Mouse (Mus musculus): ENCODE results near the gene Tspan11.

The Tspan11 gene

DNA sequence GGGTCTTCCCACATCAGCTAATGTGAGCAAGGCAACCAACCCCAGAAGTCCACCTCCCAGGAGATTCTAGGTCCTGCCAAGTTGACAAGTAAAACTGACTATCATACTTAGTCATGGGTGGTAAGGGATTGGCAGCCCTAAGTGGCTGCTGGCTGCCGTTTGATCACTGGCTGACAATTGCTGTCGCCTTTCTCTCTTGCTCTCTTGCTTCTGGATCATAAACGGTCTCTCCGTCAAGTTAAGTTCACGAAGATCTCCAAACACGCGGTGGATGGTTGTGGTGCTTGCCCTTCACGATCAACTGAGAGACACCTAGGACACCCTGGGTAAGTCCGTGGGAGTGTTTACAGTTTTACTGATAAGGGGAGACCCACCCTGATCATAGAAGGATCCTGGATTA lies 11.0 kb upstream of the Tspan11 start:
- no peak for DNase-seq (ENCODE audit: extremely low read depth, low read depth, low spot score)

DNA sequence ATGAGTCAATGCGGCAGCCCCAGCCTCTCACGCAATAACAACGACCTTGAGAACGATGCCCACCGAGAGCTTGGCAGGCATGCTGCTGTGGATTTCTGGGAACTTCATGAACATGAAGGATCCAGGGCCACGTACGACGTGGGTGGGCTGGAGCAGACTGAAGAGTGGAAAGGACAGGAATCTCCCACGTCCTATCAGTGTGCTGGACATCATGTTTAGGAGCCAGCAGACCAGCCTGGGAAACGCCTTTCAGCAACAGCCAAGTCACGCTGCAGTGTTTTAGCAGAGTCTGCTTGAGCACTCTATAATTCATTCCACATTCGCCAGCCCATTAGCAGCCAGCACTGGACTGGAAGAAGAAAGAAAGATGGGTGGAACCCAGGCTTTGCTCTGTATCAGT lies 10.4 kb upstream of the Tspan11 start:
- no peak for DNase-seq (ENCODE audit: extremely low read depth, low read depth, low spot score)

DNA sequence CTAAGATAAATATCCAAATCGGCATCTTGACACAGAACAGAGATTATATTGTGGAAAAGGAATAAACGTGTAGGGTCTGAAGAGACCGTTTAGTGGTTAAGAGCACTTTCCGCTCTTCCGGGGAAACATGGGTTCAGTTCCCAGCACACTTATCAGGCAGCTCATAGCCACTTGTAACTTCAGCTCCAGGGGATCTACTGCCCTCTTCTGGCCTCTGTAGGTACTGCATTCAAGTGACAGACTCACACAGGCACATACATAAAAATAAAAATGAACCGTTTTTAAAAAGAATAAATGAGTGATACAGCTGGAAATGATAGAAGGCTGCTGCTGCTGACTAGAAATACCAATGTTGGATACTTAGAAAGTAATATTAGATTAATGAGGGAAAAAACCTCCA lies 7.9 kb upstream of the Tspan11 start:
- DNase-seq (ENCODE audit: extremely low read depth, low read depth, low spot score): no peak

DNA sequence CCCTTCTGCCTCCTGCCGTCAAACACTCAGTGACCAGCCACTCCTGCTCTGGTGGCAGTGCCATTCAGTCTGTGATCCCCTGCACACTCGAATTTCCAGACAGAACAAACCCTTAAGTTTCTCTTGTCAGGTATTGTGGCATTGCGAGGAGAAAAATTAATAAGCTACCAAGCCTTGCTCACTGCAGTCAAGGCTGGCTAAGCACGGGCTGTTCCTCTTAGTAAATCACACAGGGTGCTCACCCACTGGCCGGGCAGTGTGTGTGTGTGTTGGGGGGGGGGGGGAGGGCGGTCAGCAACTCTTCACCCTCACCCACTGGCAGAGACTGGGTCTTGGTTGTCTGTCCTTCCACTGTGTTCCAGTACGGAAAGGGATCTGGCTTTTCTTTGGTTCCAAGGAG lies 473 bp upstream of the Tspan11 start:
- DNase-seq (ENCODE audit: extremely low read depth, low read depth, low spot score): no peak

DNA sequence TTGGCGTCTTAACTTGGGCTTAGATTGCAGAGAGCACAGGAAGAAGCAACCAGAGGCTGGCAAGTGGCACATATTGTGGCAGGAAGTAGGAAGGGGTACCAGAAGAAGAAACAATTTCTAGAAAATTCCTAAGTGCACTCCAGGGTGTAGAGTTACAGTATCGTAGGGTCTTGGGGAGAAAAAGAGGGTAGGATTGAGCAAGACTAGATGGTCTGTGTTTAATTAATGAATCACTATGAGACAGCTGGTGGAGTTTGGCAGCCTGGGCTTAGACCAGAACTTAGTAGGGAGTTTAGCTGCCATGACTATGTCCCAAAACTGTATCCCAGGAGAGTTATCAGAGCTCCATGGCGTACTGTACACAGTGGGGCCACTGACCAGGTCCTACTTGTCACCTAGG lies 1.2 kb downstream of the Tspan11 start:
- DNase-seq (ENCODE audit: extremely low read depth, low read depth, low spot score): no peak

DNA sequence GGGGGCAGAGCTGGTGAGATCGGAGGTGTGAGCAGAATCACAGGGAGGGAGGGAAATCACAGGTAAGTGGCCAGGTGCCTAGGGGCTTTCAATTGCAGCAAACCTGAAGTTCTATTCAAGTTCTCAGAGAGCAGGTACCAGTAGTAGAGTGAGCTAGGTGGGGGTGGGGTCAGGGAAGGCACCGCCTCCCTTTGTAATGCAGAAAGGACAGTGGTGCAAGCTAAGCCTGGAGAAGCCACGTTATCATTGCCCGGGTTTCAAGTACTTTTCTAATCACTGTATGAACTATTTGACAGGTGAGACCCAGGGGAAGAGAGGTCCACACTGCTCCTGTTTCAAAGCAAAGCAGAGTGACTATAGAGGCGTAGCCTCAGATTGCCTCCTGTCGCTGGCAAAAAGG lies 6.2 kb downstream of the Tspan11 start:
- DNase-seq (ENCODE audit: extremely low read depth, low read depth, low spot score): no peak

DNA sequence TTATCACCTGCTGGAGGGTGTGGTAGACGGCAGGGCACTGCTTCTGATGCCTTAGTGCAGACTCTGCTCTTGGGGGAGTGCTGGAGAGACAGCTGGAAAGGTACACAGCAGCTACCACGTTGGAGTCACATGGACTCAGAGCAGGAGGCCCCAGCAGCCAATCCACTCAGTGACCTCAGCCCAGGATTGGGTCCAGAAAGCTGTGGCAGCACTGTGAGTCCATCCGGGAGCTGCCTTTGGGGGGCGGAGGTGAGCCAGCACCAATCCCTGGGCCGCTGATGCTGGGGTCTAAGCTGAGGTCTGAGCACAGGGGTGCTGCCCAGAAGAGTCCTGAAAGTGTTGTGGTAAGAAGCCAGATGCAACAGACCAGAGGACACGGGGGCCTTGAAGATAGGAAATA lies 7.6 kb downstream of the Tspan11 start:
- DNase-seq (ENCODE audit: extremely low read depth, low read depth, low spot score): no peak

DNA sequence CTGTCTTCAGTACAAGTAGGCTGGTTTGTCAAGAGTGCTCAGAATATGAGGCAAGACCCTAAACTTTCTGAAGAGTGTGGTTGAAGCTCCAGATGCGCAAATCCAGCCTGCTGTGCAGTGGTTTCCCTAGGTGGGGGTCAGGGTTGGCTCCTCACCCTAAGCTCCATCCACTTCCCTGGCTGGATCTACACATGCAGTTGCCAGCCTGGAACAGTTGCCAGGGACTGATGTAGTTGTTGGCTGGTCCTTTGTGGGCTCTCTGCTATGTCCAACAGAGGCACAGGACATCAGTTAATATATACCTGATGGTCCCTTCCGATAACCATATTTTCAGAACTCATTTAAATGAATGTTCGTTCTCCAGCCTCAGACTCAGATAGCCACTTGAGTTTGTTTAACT lies 9.0 kb downstream of the Tspan11 start:
- no peak for DNase-seq (ENCODE audit: extremely low read depth, low read depth, low spot score)

DNA sequence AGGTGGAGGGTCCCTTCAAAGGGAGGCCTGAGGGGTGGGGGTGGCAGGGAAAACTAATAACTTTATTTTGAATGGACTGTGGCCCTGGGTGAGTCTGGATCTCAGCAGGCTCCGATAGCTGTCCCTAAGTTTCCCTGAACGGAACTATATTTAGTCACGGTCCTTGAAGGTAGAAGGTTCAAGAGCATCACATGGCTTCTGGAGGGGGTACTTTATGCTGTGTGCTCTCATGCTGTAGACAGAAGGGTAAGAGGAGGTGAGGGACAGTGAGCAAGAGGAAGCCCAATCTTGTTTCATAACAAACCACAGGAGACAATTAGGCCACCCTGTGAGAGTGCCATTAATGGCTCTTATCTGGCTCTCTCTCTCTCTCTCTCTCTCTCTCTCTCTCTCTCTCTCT lies 10.0 kb downstream of the Tspan11 start:
- DNase-seq (ENCODE audit: extremely low read depth, low read depth, low spot score): no peak

DNA sequence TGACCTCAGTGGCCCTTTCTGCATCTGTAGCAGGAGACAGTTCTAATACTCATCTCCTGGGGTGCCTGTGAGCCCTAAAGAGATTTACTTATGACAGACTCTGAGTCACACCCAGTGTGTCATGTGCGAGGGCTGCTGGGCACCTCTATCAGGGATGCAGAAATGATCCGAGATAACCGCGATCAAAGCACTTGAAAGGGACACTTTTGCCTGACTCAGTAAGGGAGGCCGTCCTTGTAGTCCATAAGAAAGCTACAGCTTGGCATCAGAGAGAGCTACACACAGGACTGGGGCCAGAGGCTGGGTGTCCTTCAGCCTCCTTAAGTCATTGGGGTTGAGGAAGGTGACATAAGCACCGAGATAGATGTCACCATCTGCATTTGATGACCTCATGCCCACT lies 12.7 kb downstream of the Tspan11 start:
- no peak for DNase-seq (ENCODE audit: extremely low read depth, low read depth, low spot score)

DNA sequence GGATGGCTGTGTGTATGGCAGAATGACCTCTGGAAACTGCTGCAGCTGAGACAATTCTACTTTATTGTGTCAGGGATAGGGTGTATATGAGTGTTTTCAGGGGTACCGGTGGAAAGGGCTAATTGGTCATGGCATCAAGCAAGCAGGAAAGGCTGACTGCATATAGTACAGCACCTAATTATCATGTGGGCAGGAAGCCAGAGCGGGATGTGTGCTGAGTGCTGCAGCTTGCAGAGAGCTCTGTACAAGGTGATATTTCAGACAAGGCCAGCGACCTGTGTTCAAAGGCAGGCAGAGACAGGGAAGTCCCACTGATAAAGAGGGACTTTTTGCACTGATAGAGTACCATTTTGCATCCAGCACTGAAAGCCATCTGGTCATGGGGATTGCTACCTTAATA lies 13.9 kb downstream of the Tspan11 start:
- DNase-seq (ENCODE audit: extremely low read depth, low read depth, low spot score): no peak

DNA sequence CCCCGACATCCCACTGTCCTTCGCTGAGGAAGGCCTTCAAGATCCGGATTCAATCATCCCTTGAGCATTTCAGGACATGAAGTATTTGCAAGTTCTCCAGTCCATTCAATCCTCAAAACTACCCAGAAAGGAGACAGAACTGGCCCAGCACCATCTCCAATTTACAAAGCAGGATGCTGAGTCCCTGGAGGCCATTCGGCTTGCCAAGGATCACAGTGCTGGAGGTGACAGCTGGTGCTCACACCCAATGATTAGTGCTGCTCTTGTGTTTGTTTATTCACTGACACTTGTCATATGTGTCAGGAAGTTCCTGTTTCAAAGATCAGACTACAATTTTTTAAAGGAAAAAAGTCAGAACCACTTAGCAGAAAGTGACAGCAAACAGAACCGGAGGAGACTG lies 14.3 kb downstream of the Tspan11 start:
- DNase-seq (ENCODE audit: extremely low read depth, low read depth, low spot score): no peak

DNA sequence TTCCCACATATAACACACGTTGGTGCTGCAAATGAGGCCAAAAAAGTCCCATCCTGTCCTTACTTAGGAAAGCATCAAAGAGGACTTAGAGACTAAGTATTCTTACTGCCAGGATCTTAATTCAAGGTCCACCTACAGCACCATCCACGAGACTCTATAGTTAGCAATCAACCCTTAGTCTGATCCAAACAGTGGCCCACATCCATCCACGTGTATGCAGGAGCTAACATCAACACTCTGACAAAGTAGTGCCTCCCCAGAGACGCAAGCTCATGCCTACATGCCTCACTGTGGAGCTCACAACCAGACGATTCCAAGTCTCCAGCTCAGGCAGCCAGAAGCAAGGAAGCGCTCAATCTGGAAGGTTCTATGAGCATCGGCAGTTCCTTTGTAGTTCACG lies 15.2 kb downstream of the Tspan11 start:
- no peak for DNase-seq (ENCODE audit: extremely low read depth, low read depth, low spot score)

DNA sequence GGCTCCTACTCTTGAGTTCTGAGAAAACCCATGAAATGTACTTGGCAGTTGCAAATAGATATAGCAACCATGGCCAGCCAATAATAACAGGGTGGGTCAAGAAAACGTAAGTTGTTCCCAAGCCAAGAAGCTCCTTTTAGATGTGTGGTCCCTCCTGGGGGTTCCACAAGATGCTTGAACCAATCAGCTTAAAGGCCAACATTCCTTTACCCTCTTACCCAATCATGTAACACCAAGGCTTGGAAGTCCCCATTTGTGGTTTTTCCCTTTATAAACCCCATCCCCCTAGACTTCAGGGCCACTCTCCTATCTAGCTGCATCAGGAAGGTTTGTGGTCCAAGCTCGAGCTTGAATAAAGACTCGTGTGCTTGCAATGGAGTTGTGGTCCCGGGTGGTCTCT lies 23.2 kb downstream of the Tspan11 start:
- DNase-seq (ENCODE audit: extremely low read depth, low read depth, low spot score): no peak

DNA sequence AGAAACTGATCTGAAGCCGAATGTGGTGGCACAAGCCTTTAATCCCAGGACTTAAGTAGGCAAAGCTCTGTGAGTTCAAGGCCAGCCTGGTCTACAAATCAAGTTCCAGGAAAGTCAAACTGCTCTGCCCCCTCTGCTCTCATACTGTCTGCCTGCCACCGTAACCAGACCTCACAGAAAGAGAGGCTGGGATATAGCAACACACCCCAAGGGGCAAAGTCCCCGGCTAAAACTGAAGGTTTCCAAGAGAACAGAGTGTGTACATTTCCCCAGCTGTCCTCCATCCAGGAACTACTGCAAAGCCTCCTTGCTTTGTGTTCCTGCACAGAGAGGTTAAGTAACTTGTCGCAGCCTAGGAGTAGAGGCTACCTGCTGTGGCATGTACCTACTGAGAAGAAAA lies 24.3 kb downstream of the Tspan11 start:
- DNase-seq (ENCODE audit: extremely low read depth, low read depth, low spot score): no peak

DNA sequence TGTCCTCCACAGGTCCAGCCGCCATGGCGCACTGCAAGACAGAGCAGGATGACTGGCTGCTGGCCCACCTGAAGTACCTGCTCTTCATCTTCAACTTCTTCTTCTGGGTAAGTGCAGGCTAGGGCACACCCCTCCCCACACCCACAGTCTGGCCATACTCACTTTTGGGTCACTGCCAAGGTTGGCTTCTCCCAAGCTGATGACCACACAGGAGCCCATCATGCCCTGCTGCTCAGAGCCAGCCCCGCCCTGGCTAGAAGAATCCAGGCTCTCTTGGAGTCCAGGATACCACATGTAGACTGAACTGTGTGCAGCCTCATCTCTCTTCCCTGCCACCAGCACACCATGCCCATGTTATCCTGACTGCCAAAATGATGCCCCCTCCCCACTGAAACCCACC lies 25.5 kb downstream of the Tspan11 start:
- DNase-seq (ENCODE audit: extremely low read depth, low read depth, low spot score): no peak

DNA sequence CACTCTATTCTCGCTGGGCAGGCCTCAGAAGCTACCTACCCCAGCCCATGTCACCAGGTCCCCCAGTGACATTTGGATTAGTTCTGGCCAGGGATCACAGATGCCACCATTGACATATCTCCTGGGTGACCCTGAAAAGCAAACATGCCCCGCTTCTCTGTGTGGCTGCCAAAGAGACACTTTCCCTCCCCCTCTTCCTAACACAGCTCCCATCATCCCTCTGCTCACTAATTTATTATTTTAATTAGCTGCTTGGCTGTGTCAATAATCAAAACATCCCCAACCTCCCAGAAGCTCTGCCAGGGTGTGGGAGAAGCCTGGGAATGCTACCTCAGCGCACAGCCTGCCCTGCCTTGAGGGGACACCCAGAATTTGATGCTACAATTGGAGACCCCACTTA lies 29.6 kb downstream of the Tspan11 start:
- DNase-seq (ENCODE audit: extremely low read depth, low read depth, low spot score): no peak

DNA sequence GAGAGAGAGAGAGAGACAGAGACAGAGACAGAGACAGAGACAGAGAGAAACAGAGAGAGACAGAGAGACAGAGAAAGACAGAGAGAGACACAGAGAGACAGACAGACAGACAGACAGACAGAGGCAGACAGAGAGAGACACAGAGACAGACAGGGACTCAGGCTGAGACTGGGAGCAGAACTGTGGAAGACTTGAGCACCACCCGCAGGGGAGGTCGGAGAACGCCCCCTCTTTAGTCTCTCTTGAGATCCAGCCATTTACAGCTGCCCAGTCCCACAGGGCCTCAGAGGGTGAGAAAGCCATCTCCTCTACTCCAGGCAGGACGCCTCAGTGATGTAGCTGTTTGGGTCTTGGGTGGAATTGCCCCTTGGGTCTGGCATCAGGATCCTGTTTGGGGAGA lies 30.3 kb downstream of the Tspan11 start:
- DNase-seq (ENCODE audit: extremely low read depth, low read depth, low spot score): no peak

DNA sequence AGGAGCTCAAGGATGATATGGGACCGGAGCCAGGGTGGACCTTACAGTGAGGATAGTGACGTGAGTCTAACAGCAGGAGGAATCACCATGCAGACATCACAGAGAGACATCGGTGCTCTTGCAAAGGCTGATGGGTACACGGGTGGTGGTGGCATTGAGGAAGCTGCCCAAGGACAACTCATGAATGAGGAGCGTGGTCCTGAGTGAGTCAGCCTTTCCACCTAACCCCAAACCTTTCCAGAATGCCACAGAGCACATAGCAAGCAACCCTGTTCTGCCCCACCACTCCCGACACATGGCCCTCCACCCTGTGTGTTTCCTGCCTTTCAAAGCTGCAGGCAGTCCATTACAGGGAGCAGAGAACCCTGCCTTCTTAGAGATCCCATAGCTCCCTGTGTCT lies 32.1 kb downstream of the Tspan11 start:
- no peak for DNase-seq (ENCODE audit: extremely low read depth, low read depth, low spot score)

DNA sequence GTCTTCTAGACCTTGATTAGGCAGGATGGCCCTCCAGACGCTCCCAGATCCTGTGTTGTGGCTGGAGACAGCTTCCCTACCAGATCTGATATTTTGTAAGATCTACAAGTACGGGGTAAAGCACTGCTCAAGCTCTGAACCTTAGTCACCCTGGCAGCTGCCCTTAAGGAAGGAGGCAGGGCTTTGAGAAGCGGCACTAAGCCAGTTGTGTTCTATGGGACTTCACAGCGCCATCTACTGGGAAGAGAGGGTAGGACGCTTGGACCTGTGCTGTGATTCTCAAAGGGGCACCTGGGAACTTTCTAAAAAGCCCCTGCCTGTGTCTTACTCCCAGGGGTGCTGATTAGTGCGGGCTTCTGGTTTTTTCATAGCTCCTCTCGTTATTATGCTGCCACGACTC lies 33.3 kb downstream of the Tspan11 start:
- DNase-seq (ENCODE audit: extremely low read depth, low read depth, low spot score): peak; percentile 8

DNA sequence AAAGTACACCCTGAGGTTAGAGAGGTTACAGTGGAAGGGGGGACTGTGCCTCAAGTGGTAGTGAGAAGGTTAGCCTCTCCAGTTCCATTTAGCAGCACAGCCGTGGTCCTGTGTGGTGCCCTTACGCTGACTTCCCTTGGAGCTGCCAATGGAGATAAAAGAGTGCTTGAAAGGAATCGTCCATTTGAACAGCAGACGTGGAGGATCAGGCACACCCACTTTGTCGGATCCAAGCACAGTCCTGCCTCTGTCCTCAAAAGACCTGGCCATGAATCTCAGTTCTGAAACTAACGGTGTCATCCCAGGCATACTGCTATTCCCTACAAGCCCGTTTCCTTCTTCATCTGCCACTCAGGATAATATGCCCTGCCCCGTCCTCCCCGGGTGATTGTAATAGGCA lies 34.6 kb downstream of the Tspan11 start:
- no peak for DNase-seq (ENCODE audit: extremely low read depth, low read depth, low spot score)

DNA sequence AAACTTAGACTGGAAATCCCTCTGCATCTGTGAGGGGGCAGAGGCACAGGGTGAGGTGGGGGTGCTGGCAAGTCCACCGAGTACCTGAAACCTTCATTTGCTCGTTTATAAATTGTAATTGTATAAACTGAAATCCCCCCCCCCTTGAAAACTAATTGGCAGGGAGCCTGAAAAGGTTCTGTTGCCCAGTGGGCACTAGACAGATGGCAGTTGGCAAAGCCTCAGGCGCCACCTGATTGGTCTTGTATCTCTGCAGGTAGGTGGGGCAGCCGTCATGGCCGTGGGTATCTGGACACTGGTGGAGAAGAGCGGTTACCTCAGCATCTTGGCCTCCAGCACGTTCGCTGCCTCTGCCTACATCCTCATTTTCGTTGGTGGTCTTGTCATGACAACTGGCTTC lies 35.9 kb downstream of the Tspan11 start:
- DNase-seq (ENCODE audit: extremely low read depth, low read depth, low spot score): no peak

DNA sequence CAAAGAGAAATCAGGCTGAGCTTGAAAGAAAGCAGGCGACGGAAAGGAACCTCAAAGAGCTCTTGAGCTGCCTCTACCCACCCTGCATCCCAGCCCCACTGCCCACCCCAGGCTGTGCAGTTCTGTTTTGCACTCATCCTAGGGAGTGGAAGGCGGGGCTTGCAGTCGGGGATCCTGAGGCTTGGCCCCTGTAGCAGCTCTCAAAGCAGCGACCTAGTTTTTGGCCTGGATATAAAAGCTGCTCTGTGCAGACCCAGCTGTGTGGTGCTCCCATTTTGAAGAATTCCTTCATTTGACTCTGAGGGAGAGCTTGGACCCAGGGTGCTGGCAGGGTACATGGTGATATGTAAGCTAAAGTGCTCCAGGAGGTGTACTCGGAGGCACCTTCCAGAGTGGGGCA lies 37.4 kb downstream of the Tspan11 start:
- no peak for DNase-seq (ENCODE audit: extremely low read depth, low read depth, low spot score)

DNA sequence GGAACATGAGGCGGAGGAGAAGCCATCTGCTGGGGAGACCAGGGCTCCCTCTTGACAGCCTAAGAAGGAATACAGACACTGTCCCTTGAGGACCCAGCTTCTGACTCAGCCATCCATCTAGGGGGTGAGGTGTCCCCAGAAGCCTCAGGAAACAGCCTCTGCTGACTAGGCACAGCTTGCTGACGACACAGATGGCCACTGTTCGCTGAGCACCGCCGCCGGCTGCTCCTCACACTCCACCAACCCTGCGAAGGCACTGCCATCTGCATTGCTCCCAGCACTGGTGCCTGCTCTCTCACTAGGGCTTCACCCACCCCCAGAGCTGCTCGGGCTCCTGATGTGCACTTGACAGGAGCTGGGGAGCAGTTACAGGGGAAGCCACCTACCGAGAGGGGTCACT lies 38.5 kb downstream of the Tspan11 start:
- DNase-seq (ENCODE audit: extremely low read depth, low read depth, low spot score): no peak
